Mouse (Mus musculus): ENCODE measurements at regions not wholly inside any gene's neighbourhood (a gene's known extent, or its start where the extent isn't known, plus 50 kb on each side); places are given as distances from the start of the nearest gene placed in this dataset.

DNA sequence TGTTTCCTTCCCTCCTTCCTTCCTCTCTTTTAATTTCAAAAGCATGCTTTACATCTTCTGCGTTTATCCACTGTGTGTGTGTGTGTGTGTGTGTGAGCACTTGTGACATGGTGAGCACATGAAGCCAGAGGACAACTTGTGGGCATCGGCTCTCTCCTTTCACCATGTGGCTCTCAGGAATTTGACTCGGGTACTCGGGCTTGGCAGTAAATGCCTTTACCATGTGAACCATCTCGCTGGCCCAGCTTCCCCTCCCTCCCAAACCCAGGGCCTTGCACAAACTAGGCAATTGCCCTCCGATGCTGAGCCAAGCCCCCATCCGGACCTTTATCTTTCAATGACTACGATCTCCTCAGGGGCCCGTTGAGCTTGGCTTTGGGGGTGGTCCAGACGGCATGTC is 99.1 kb downstream of the Vegfa start:
- TF ChIP-seq GATA1 (IDR thresholded peaks at IDR 0.05; ENCODE audit: borderline replicate concordance, low read length): no peak
- TF ChIP-seq FLI1 (IDR thresholded peaks at IDR 0.05; ENCODE audit: low read length): no peak
